Mouse (Mus musculus): Measurements from ENCODE around the gene Igfn1. TPM values are rescaled to one million over a fixed set of nuclear protein-coding genes. Genes with fewer than 3 reads are reported as not detected.

Gene Igfn1
- total RNA-seq, 2 experiments from 2014 or later: 1.8 to 2.9 TPM

DNA sequence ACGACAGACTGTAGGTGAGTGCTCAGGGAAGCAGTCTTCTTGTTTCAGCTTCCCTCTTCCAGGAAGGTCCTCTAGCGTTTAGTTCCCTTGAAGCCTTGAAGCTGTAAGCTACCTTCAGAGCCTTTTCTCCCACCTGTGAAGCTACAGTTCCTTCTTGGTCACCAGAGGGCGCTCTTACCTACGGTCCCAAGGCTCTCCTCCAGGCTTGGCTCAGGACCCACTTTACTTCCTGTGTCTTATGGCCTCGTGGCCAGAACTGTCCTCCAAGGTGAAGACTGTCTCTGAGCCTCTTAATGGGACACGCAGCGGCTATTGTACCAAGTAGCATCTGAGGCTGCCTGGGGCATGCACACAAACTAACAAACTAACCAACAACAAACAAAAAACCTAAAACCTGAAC is 60.4 kb downstream of the Igfn1 start:
- intact Hi-C loops (cut with DNase I): loop anchor here (1.0 to 10.0 kb wide), 3 partner anchors 80 to 221 kb away; partner anchors contain the start of gene Csrp1
- peak; percentile 54 to 61 for DNase-seq (ENCODE audit: low spot score in 2 of 2)

DNA sequence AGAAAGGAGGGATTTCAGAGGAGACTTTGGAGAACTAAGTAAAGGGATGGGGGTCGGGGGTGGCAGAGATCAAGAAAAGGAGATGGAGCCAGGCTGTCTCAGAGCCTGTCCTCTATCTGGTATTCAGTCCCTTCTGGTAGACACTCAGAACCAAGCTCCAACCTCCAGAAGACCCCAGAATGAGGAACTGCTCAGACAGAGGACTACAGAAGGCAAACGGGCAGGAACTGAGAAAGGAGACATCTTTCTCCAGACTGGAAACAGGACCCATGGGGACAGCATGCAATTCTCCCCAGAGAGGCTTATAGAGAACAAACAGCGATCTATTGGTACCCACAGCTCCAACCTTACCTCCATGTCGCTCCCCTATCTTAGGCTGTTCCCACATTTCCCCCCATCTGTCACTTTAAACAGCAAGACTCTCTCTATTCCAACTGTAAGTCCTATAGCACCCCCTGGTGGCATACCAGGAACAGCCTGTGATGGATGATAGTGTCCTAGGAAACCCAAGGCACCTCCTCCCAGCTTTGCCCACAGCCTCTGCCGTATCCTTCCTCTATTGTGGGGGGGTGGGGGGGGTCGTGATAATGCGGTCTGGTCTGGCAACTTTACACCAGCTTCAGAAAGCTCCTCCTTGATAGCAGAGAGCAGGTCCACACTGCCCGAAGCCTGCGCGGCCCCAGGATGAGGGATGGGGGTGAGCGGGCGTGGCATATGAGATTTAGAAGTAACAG is 61.4 kb downstream of the Igfn1 start:
- DNase-seq (ENCODE audit: low spot score in 2 of 2): peak; percentile 91 to 93
- intact Hi-C loops (cut with DNase I): loop anchor here (1.0 to 10.0 kb wide), 3 partner anchors 79 to 220 kb away; partner anchors contain the start of gene Csrp1

DNA sequence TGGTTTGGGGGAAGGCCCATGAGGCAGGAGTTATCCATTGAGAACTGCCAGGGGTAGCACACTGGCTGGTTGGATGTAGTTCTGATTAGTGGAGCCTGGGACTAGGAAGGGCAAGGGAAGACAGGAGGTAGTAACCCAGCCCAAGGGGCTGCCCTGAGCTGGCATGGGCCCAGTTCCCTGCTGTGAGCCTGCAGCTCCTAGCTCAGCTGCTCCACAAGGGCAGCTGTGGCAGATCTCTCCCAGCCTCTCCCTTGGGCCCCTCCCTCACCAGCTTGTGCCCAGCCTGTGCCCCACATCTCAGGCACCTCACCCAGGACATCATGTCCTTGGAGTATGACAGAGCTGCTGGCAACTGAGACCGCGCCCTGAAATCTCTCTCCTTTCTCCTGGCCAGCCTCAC is 62.4 kb downstream of the Igfn1 start:
- intact Hi-C loops (cut with DNase I): loop anchor here (10.0 kb wide), 2 partner anchors 189 to 219 kb away; partner anchors contain the start of gene Csrp1
- DNase-seq (ENCODE audit: low spot score in 2 of 2): no peak

DNA sequence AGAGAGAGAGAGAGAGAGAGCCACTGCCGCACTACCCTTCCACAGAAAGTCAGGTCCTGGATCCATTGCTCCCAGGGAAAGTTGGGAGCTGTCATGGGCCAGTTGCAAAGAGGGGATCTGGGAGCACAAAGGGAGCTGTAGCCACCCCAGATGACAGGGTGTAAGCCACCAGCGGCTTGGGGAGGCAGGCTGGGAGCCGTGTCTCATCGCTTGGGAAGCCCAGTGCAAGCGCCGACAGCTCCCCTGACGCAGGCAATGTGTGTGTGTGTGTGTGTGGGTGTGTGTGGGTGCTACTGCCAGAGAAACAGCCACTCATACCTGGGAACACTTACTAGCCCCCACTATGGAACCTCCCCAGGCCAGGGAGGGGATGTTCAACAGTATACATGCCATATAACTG is 64.0 kb downstream of the Igfn1 start:
- intact Hi-C loops (cut with DNase I): loop anchor here (10.0 kb wide), 2 partner anchors 187 to 217 kb away; partner anchors contain the start of gene Csrp1
- no peak for DNase-seq (ENCODE audit: low spot score in 2 of 2)

DNA sequence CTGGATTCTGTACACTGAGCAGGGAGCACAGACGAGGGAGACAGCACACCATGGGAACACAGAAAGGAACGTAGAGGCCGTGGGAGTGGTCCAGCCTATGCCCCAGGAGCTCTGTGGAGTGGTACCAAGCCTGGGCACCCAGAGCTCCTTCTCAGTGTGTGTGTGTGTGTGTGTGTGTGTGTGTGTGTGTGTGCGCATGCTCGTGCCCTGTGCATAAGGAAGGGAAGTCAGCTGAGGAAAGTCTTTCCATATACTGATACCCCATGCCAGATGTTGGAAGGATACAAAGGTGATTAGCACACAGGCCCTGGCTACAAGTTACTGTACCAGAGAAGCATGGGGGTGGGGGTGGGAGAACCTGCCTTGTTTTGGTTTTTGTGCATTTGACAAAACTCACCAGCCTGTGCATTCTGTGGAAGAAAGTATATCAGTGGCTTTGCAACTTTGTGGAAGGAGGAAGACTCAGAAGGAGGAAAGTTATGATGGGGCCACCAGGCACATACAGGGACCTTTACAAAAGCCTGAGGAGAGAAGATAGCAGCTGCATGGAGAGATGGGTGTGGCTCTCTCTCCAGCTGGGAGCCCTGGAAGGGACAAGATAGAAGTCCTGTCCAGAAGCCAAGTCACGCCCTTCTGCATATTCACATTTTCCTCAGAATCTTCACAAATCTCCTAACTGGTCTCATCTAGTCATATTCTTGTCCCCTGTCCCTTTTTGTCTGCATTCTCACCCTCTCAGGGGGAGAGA is 64.7 kb downstream of the Igfn1 start:
- no peak for DNase-seq (ENCODE audit: low spot score in 2 of 2)
- intact Hi-C loops (cut with DNase I): loop anchor here (10.0 kb wide), 2 partner anchors 187 to 217 kb away; partner anchors contain the start of gene Csrp1

DNA sequence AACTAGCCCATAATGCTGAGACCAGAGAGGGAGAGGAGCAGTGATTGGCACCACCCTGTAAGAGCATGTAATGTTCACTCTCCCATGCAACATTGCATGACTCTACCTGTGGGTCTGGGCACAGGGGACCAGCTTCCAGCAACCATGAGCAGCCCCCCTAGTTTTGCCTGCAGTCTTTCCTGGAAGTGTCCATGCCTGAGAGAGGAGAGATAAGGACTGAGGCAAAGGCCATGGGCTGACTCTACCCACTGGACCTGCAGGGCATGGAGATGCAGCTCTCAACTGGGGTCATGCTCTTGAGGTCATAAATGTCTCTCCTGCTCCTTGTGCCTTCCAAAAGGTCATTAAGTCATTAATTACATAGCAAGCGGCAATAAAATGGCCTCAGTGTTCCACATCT is 70.1 kb downstream of the Igfn1 start:
- intact Hi-C loops (cut with DNase I): no loop called here
- no peak for DNase-seq (ENCODE audit: low spot score in 2 of 2)

DNA sequence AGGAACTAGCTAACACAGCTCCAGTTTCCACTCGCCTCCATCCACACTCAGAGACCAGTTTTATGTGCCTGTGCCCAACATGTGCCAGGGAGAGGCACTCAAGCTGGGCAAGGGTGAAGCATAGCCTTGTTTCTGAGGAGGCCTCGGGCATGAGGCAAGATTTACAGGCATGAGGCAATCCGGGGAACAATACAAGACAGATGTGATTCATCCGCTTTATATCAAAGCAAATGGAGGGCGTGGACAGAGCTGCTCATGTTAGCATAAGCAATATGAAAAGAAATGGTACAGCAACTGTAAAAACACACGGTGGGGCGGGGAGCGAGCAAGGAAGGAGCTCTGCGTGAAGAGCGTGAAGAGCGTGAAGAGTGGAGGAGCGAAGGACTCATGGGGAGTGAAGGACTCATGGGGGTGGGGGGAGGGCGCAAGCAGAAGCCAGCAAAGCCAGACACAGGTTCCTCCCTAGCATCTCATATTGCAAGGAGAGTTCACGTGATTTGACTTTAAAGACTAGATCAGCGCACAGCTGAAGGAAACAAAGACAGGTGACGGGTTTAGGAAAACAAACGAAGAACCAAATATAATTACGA is 72.3 kb downstream of the Igfn1 start:
- intact Hi-C loops (cut with DNase I): no loop called here
- no peak for DNase-seq (ENCODE audit: low spot score in 2 of 2)

DNA sequence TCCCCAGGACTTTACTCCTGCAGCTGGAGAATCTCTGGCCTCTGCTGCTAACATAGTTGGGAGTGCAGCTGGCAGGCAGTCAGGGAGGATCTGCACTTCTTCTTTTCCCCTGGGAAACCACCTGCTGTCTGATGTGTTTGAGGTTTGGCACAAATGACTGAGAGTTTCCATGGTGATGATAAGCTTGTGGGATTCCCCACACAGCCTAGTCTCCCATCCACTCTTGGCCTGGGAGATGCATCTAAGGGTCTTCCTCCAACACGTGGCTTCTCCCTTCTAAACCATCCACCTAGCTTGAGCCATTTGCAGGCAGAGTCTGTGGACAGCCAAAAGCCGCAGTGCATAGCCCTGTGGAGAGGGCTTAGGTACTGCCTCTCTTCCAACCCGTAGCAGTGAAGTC is 76.3 kb downstream of the Igfn1 start:
- DNase-seq (ENCODE audit: low spot score in 2 of 2): peak; percentile 30 to 66
- intact Hi-C loops (cut with DNase I): no loop called here

DNA sequence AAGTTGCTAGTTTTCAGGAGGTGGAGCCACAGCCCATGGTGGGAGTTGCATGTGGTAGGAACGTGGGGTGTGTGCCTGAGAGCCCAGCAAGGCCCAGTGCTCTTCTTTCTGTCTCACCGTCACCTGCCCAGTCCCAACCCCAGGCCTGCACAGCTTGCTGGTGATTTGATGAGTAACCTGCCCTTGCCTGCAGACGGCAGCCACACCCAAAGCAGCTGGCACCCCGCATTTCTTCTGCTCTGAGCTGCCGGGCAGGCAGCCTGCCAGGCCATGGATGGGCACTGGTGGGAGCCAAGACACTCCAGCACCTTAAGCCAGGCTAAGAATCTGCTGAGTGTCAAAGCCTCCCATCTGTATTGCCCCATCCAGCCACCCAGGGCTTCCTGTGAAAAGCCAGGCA is 80.3 kb downstream of the Igfn1 start:
- intact Hi-C loops (cut with DNase I): no loop called here

DNA sequence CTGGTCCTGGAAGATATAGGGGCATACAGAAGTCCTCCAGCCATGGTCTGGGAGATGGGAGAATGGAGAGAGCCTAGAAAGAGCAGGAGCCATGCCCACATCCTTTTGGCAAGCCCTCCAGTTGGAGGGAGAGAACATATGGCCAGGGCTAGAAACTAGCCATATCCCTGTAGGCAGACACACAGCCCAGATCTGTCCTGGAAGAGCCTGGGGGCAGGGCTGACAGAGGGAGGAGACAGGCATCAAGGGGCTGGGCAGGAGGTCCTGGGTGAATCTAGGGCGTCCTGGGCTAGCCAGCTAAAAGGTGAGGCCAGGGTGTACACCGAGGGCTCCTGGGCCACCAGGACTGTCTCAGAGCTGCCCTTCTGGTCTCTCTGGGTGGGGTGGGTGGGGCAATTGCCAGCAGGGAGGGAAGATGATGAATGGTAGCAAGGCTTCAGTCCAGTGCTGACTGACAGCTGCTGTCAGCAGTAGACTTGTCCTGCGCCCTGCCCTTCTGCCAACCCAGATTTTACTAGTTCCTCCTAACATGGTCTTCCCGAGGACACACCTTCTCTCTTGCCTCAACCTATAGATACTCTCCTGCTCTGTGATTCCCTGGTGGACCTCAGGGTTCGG is 81.7 kb downstream of the Igfn1 start:
- intact Hi-C loops (cut with DNase I): no loop called here
- no peak for DNase-seq (ENCODE audit: low spot score in 2 of 2)

More for the DNA sequence above, 80.3 kb downstream of the Igfn1 start:
- no peak for DNase-seq (ENCODE audit: low spot score in 2 of 2)

DNA sequence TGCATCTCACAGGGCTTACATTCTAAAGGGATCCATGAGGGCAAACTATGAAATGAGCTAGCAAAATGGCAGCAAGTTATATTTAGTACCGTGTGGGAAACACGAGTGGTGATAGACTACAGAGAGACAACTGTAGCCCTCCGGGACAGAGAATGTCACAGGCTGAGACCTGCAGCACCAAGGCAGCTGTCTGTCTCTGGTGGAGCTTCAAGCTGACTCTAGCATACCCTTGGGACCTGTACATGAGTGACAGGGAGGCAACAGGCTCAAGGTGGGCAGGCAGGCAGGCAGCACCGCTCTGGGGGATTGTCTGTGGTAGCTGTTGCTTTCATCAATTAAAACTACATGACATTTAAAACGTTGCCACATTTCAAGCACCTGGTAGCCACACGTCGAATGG is 82.9 kb downstream of the Igfn1 start:
- intact Hi-C loops (cut with DNase I): no loop called here

DNA sequence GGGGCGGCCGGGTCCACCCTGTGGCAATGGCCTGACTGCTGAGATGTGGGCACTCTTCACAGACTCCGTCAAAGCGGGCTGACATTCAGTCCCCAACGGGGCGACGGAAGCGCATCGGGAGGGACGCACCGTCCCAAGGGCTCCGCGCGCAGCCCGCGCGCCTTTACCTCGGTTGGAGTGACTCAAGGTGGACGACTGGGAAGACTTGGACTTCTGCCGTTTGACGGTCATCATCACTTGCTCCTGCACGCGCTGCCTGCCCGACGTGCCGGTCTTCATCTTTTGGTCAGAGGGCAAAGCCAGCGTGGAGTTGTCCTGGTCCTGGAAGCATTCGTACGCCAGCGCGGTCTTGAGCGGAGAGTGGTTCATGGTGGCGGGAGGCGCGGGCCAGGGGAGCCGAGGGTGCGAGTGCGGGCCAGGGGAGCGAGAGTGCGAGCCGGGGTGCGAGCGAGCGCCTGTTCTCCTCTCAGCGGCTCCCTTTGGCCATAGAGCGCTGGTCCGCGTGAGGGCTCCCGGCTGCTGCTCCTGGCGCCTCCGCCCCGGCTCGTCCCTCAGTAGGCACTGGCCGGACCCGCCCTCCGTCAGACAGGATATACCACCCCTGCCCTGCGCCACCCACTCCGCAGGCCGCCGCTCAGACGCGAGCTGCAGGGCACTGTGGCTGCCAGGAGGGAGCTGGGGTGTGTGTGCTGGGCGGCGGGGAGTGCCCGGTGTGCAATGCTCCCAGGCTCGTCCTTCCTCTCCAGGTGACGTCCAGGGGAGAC is 87.3 kb downstream of the Igfn1 start, which contains the start of gene Pkp1:
TSS of gene Pkp1 (minus strand) at position 564 of the 764 bp plus-strand sequence.
- DNase-seq (ENCODE audit: low spot score in 2 of 2): no peak
- intact Hi-C loops (cut with DNase I): no loop called here

More for the DNA sequence above, 82.9 kb downstream of the Igfn1 start:
- no peak for DNase-seq (ENCODE audit: low spot score in 2 of 2)

DNA sequence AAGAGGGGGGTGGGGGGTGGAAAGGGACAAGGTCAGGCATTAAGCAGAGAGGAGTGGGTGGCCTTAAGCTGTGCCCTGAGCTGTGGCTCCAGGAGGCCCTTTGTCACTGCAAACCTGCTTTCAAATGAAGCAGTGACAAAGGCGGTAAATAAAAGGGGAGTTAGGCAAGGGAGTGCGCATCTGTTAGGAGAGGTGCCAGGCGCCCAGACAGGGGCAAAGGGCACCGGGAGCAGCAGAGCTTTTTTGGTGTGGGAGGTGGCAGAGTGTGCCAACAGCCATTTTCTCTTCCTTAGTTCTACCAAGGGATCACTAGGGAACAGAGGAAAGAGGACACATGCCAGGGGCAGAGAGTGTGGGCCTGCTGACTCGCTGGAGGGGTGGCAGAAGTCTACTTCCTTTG is 88.9 kb downstream of the Igfn1 start:
- intact Hi-C loops (cut with DNase I): no loop called here
- DNase-seq (ENCODE audit: low spot score in 2 of 2): no peak

DNA sequence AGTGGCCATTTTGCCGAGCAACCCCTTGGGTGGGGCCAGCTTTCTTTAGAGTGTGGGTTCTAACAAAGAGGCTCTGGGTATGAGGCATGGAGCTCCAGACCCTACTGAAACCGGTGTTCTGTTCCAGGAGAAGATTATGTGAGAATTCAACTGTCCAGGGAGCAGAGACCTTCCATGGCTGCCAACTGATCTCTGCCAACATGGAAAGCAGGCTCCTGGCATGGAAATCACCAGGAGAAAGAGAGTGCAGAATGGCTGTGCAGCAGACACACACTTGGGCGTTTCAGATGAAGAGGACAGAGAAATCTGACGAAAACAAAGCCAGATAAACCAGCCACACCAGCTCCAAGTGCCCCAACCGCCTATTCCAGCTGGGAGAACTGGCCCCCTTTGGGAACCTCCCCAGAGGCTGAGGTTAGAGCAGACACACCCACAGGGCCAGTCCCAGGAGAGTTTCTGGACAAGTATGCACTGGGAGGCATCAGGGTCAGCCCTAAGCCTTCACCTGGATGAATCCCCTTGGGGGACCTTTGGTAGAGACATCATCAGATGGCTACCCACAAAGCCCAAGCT is 89.6 kb downstream of the Igfn1 start:
- intact Hi-C loops (cut with DNase I): no loop called here
- DNase-seq (ENCODE audit: low spot score in 2 of 2): no peak

DNA sequence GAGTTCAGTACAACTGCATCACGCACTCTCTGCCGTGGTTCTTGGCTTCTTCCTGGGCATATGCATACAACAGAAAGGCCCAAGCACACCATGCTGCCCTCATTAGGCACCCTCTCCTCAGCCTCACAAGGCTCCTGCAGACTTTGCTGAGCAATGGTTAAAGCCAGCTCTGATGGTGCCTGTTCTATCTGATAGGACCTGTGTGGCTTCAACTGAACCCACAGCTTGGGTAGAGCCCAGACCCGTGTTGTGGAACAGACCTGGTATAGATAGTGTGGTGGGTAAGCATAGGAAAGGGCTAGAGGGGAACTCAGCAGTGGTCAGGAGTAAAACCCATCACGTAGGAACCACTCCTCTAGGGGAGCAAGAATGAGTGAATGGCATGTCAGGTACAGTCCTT is 92.5 kb downstream of the Igfn1 start:
- intact Hi-C loops (cut with DNase I): no loop called here
- DNase-seq (ENCODE audit: low spot score in 2 of 2): no peak

DNA sequence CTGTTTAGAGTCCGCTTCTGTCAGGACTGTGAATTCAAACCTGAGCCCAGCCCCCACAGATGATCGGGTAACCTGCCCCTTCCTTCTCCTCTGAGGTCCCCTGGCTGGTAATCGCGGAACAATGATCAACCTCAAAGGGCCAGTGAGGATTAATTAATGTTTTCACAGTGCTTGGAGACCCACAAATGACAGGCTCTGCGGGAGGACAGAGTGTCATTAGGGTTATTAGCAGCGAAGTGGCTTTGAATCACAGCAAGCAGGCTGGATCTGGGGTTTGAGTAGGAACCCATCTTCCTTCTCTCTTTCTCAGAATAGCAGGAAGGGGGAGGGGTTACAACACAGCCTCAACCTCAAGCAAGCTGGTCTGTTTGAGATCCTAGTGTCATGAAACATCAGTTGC is 96.8 kb downstream of the Igfn1 start:
- intact Hi-C loops (cut with DNase I): no loop called here
- DNase-seq (ENCODE audit: low spot score in 2 of 2): no peak

DNA sequence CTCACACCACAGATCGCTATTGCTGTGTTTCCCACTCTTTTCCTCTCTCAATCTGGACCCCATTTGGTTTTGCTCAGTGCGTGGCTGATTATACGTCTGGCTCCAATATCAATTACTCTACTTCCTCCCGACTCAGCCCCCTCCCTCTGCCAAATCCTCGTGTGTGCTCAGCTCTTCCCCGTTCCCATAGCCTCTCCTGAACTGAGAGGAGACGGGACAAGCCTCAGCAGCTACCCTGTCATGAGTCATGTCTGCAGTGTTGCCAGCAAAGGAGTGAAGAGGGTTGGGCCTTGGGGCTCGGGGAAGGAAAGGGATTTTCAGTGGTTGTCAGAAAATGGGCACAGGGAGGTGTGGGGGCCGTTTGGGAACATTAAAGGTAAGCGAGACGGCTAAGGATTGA is 99.4 kb downstream of the Igfn1 start:
- peak in 1 of 2 experiments; percentile 69 for DNase-seq (ENCODE audit: low spot score in 2 of 2)
- intact Hi-C loops (cut with DNase I): no loop called here
